Mouse (Mus musculus): ENCODE measurements around the gene Ccnt1. TPM values are rescaled to one million over a fixed set of nuclear protein-coding genes. Genes with fewer than 3 reads are reported as not detected.
A peak's percentile ranks its signal among the peaks of the same experiment; 100 is the strongest.
"Not testable (repeated sequence)": the region's sequence is repeated elsewhere in the genome, so short reads cannot be mapped to it uniquely, and the experiment has no call there.

Gene Ccnt1
- total RNA-seq, 4 experiments from 2014 or later: 14.3 to 19.4 (median 15.7) TPM

DNA sequence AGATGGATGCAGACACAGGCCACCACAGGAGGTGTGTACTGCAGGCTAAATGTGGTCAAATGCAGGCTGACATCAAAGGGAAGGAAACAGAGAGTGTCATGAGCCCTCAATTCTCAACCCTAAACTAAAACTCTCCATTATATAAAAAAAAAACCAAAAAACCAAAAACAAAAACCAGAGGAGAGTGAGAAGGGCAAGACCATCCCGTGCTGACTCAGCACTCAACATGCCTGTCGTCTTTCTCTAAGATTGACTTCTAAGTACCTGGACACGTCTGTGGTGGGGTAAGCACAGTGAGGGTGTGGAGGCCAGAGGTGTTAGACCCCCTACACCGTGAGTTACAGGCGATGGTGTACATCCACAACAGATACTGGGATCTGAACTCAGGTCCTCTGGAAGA, 23.9 kb downstream of the Ccnt1 start:
- no peak for DNase-seq (ENCODE audit: low spot score in 2 of 2)

DNA sequence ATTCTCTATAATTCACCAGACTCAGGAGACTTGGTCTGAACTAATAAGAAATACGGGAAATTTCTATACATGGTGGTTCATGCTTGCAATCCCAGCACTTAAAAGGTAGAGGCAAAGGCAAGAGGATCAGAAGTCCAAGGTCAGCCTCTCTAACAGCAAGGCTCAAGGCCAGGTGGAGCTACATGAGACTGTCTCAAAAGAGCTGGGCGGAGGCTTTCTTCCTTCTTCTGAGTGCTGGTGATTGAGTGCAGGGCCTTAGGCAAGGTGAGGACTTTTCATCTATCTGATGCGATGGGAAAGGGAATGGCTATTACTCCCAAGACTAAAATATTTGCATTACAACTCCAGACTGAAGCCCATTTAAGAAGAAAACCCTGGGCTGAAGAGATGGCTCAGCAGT, 25.6 kb downstream of the Ccnt1 start:
- no peak for DNase-seq (ENCODE audit: low spot score in 2 of 2)

DNA sequence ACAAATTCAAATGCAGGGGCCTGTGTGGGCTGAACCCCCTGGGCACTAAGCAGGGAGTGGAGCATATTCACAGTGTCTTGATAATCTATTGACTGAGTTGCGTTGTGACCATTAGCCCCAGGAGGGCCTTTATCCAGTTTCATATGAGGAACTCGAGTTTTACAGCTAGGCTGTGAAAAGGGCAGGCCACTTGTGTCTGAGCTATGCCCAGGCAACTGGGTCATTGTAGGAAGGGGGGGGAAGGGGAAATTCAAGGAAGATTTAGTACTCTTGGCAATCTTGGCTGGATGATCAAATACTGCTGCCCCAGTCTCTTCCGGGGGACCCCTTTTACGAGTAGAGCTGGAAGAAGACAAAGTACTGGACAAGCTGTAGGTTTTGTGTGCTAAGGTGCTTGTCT, 27.4 kb downstream of the Ccnt1 start:
- no peak for DNase-seq (ENCODE audit: low spot score in 2 of 2)

DNA sequence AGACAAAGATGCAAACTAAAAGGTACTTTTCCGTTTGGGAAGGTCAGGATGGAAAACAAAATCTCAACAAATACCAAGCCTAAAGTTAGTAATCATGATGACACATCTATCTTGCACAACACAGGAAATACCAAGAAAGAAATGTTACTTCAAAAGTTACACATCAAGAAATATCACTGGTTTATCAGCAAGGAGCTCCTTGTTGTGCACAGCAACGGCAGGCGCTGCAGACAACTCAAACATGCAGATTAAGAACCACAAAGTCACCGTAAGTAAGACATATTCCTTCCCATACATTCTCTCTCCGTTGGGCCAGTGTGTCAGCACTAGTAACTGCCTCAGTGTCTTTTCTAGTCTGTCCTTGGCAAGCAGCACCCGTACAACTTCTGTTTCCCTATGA, 29.7 kb downstream of the Ccnt1 start:
- DNase-seq (ENCODE audit: low spot score in 2 of 2): no peak

DNA sequence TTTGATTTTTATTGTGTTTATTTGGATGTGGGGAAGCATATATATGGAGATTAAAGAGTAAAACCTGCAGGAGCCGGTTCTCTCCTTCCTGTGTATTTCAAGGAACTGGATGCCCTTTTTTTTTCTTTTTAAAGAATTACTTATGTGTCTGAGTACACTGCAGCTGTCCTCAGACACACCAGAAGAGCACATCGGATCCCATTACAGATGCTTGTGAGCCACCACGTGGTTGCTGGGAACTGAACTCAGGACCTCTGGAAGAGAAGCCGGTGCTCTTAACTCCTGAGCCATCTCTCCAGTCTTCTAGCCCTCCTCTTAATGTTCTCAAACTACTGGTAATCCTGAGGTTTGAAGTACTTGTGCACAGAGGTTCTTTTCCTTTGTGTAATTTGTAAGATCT, 32.8 kb downstream of the Ccnt1 start:
- no peak for DNase-seq (ENCODE audit: low spot score in 2 of 2)

DNA sequence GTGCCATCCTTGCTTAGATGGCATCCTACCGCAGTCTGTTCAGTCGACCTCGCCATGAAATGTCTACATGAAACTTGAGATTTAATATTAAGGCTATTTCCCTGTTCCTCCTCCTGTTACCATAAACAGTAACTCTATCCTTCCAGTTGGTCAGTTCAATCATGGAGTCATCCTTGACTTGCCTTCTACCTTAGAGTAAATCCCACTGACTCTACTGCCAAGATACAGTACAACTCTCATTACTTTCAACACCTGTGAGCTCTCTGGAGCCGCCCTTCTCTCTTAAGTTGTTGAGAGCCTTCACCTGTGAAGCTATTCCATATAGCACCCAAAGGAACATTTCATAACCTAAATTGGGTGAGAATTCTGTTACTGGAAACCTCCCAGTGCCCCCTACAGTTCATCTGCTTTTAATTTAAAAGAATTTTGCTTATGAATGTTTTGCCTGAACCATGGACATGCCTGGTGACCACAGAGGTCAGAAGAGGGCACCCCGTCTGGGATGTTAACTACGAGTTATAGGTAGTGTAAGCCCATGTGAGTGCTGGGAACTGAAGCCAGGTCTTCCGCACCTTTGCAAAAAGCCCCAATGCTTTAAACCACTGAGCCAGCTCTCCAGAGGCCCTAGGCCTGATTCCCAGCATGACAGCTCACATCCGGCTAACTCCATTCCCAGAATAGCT, 33.8 kb downstream of the Ccnt1 start:
- no peak for DNase-seq (ENCODE audit: low spot score in 2 of 2)

DNA sequence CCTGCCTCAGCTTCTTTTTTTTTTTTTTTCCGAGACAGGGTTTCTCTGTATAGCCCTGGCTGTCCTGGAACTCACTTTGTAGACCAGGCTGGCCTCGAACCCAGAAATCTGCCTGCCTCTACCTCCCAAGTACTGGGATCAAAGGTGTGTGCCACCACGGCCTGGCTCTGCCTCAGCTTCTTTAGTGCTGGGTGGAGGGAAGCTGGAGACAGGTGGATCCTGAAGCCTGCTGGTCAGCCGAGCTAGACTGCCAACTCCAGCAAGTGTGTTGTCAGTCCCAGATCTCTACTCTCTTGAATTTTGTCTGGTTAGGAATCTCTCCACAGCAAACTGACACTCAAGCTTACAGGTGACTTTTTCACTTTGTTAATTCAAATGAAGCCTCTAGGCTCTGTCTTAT, 34.8 kb downstream of the Ccnt1 start:
- no peak for DNase-seq (ENCODE audit: low spot score in 2 of 2)

DNA sequence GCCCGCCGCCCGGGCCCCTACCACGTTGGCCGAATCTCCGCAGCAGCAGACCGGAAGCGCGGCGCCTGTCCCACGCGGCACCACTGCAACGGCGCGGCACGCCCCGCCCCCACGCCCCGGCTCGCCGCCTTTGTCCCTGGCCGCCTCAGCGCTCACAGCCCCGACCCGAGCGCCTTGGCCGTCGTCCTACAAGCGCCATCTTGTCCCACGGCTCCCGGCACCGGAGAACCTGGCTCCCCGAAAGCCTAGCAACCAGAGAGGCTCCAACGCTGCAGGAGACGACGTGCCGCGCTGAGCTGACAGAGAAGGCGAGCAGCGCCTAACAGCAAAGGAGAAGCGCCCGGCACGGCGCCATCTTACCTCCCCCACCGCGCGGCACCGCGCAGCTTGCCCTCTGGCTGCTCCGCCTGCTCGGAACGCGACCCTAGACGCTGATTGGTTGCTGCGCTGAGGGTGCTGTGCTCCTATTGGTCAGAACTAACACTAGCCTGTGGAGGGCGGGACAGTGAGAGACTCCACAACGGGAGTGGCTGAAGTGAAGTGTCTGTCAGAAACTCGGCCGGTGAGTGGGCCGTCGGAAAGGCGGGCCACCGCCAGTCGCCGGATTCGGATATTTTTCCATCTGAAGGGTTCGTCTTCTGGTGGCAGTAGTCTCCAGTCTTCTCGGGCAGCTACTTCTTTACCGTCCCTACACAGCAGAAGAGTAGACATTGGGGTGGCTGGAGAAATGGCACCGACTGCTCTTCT, 36.7 kb downstream of the Ccnt1 start, which contains the start of gene Kansl2:
Gene Kansl2 (minus strand): TSS at position 384 of the 747 bp plus-strand sequence.
- DNase-seq (ENCODE audit: low spot score in 2 of 2): peak; percentile 97

DNA sequence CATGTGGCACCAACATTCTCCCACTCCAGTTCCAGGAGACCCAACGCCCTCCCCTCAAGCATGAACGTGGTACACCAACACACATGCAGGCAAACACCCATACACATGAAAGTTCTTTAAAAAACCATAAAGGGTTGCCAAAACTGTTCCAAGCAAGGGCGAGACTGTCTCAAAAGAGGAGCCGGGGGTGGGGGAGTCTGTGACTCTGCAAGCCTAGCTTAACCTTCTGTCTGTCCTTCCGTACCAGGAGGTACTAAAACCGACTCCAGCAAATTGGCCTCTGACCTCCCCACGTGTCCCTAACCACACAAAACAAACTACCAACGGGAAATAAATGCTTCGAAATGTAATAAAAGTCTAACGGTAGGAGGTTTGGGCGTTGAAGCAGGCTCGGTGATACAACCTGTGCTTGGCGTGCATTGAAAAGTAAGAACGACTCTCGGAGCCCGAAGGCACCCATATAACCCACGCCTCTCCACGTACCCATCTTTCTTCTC, 37.6 kb downstream of the Ccnt1 start:
- no peak for DNase-seq (ENCODE audit: low spot score in 2 of 2)

DNA sequence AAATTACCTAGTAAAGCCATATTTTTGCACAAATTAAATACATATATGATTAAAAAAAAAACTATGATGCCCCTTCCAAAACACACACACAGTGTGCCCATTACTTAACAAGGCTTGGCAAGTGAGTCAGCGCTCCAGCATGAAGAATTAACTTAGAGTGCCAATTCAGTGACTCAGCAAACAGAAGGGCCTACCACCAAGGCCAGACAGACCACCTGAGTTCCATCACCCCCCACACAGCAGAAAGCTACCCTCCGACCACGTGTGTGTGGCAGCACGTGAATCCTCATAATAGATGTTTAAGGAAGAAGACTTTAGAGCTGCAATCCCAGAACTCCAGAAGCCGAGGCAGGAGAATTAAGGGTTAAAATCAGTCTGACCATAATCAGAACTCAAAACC, 38.4 kb downstream of the Ccnt1 start:
- DNase-seq (ENCODE audit: low spot score in 2 of 2): no peak

DNA sequence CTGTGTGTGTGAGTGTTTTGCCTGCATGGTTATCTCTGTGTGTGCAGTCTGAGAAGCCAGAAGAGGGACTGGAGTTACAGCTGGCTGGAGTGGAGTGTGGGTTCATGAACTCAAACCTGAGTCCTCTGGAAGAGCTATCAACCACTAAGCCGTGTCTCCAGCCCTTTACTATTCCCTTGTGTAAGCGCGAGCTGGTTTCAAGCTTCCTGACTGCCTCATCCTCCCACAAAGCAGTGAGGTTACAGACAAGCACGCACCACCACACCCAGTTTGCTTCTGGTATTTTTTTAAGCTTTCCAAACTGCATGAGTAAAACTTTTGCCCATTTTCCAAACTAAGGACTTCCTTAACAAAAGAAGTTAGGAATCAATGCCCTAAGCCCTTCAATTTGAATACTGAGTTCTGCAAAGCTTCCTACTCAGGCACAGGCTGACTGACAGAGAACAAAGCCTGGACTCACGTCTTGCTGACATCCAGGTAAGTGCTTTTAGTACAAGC, 42.6 kb downstream of the Ccnt1 start:
- no peak for DNase-seq (ENCODE audit: low spot score in 2 of 2)

DNA sequence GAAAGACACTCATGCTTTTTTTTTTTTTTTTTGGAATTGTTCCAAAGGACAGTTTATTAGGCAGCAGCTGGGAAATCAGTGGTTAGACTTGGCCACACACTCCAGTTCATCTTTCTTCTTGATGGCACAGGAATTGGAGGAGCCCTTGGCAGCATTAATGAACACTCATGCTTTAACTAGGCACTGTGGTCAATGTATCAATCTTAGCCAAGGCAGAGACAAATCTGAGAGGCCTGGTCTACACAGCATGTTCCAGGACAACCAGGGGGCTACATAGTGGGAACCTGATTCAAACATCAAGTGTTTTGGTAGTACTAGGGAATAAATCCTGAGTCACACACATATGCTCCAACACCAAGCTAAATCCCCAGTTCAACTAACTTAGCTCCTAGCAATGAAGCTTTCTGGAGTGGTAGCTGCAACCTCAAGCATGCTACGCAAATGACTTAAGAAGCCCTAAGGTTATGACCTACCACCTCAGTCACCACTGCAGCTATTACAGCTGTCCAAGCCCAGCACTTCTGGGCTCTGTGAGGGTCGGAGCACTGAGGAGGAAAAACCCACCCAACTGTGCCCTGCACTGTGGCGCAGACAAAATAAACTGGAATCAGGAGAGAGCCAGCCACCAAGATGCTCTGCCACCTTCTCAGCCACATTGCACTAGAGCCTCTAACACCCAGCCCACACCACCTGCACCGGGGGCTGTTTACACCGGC, 43.5 kb downstream of the Ccnt1 start:
- DNase-seq (ENCODE audit: low spot score in 2 of 2): no peak

DNA sequence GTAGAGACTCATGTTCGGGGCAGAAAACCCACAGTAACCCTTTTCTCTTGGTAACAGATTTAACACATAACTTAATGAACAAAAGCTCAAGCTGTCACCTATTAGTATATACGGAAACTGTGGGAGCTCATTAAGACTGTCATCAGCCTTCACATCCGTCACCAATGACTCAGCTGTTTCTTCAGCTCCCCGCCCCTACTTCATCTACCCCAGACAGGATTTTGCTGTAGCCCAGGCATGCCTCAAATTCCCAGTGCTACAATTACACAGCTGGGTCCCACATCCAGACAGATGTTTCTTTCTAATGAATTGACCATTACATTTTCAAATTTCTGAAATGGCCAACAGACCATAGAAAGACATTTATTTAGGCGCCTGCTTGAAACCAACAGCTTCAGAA, 44.7 kb downstream of the Ccnt1 start:
- DNase-seq (ENCODE audit: low spot score in 2 of 2): no peak

DNA sequence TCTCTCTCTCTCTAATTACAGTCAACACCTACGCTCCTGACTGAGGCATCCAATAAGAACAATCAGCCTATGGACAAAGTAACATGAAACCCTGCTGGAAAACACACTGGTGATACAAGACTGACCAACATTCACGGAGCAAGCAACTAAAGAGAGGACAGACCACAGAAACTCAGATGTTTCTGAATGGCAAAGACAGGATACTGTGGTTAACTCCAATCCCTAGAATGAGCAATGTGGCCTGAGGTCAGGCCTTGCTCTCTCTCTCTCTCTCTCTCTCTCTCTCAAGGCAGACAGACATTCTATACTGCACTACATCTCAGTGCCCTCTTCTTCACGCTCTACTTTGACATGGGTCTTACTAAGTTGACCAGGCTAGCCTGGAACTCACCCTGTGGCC, 49.5 kb downstream of the Ccnt1 start:
- no peak for DNase-seq (ENCODE audit: low spot score in 2 of 2)

DNA sequence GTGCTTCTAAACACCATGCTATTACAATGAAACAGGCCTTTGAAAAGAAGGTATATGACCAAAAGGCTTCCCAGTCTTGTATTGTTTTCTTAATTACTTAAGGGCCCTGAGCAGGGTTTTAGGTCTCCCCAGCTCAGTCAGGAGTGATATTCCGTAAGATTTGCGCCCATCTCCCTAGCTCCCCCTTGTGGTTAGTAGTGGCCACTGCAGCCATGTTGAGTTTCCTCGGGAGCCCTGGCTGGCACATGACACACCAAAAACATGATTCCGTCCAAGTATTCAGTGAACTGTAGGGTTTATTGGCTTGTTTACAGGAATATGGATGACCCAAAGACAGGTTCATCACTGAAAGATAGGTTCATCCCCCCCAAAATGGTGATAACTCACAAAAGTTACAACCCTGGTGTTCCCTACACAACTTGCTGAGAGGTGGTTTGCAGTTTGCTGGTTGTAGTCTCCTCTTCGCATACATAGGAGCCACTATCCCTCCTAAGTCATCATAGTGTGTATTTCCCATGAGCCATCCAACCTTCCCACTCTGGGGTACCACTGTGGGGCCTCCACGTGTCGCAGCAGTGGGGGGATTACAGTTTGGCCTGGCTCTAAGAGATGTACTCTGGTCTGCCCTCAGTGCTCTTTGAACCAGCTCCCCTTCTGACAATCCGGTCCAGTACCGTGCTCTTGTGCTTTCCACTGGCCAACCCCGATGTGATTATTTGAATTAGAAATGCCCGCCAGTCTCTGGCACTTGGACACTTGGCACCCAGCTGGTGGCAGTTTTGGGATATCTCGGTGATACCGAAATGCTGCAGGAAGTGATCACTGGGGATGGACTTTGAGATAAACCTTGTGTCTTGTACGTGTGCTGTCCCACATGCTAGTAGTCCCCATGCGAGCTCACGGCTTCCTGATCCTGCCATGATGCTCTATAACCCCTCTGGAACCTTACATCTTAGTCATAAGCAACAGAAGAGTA, 53.1 kb downstream of the Ccnt1 start:
- peak in 1 of 2 experiments; percentile 36 for DNase-seq (ENCODE audit: low spot score in 2 of 2)

DNA sequence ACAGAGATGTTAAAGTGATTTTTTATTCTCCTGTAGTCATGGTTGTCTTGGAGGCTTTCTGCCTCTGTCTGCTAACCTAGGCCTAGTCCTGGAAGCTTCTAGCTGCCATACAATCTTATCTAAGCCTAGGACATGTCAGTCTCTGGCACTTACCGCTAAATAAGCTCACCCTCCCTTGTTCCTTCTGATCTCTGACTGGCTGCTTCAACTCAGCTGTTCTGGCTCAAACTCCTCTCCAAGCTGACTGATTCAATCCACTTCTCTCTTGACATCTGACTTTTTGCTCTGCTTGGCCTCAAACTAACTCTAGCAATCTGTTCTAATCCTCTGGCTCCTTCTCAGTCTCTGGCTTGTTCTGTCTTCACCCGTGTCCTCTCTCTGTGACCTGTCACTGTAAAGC, 55.9 kb downstream of the Ccnt1 start:
- DNase-seq (ENCODE audit: low spot score in 2 of 2): not testable (repeated sequence)

DNA sequence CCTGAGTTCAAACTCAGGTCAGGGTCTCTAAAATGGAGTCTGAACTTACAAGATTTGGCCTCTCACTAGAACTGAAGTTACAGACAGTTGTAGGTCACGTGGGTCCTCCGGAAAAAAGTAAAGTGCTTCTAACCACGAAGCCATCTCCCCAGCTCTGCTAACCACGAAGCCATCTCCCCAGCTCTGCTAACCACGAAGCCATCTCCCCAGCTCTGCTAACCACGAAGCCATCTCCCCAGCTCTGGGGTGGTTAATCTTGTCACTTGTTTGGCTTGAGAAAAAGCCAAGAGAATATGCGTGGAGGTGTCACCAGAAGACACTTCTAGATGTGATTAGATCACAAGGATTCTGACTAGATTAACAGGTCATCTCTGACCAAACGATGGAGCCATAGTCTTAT, 56.6 kb downstream of the Ccnt1 start:
- DNase-seq (ENCODE audit: low spot score in 2 of 2): no peak

DNA sequence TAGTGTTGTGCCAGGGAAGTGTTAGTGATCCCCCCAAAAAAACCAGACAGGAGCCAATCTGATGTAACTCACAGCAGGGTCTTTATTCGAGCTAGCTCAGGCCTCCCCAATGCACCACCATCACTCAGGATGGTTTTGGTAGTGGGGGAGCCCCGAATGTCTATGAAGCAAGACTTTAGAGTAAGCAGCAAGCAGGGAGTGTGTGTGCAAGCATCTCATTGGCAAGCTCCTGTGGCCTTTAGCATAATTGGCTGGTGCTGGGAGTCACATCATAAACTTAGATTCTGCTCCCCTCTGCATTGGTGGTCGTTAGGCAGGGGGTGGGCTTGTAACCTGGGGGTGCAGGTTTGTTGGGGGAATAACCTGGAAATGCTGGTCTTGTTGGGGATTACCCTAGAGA, 57.0 kb downstream of the Ccnt1 start:
- DNase-seq (ENCODE audit: low spot score in 2 of 2): not testable (repeated sequence)

DNA sequence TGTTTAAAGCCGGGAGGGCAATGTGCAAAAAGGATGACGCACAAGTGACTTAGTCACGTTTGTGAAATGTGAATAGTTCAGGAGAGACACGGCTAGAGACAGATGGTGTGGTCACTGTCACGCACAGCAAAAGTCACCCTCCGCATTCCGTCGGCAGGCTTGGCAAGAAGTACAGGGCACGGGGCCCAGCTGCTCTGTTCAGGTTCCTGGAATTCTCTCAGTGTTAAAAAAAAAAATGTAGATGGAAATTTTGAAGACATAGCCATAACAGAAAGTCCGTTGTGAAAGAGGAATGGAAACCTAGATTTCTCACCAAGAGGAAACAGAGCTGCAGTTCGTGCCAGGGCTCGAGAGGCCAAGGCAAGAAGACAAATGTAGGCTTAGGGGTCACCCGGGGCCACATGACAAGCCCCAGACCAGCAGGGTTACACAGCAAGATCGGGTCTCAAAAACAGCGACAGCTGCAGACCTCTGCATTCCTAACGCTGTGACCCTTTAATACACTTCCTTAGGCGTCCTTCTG, 57.9 kb downstream of the Ccnt1 start:
- DNase-seq (ENCODE audit: low spot score in 2 of 2): peak in 1 of 2 experiments; percentile 25

DNA sequence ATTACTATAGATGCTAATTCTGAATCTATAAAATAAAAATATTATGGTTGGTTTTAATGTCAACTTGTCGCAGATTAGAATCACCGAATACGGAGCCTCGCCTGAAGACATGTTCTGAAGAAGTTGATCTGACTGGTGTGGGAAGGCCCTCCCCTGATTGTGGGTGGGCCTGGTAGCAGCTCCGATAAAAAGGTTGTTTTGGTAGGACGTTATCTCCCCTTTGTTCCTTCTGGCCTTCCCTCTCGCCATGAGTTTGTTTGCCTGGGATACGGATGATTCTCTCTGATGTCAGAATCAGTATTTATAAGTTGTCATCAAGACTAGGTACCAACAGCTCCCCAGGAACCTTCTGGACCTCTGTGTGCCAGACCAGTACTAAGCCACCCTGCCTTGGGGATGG, 58.5 kb downstream of the Ccnt1 start:
- DNase-seq (ENCODE audit: low spot score in 2 of 2): no peak
